Mouse (Mus musculus) Patski (cell line): Measurements from ENCODE around the gene Ncoa3. TPM values are rescaled to one million over a fixed set of nuclear protein-coding genes. Genes with fewer than 3 reads are reported as not detected.

ENCODE experiments used
- ATAC-seq: fragments of 100-300 bp; one replicate; pipeline ENCODE4 v1.8.0; 2021
- CTCF ChIA-PET: fragments of 350-600 bp; sonication (Branson Sonifier 250); formaldehyde crosslinking; loops from one replicate; lab custom pipeline; 2022; ENCODE audit warnings: inconsistent platforms; lab: Charles Lee
- POLR2A ChIA-PET: fragments of 350-600 bp; sonication (Branson Sonifier 250); formaldehyde crosslinking; loops from one replicate; lab custom pipeline; 2022; ENCODE audit warnings: antibody characterized with exemption, inconsistent platforms; lab: Charles Lee
- DNase-seq: peaks from one replicate; pipeline ENCODE4 v3.0.0-alpha.2; 2011; ENCODE audit warnings: low read depth, low spot score
- H3K27me3 ChIP-seq: fragments of 371-371 bp; one replicate; pipeline ENCODE4 v1.5.1; 2021
- CTCF ChIP-seq: fragments of 100-300 bp; IDR thresholded peaks from one replicate; pipeline ENCODE4 v1.5.1; 2021
- in situ Hi-C: fragments of 300-500 bp; cut with MboI; formaldehyde crosslinking; loops from 3 replicates; pipeline ENCODE4 v1.11.1; 2018; ENCODE audit warnings: low pct_unique_long_range_greater_than_20kb, mixed read lengths
- polyA plus RNA-seq: library from polyadenylated mRNA; unstranded; gene quantifications from one replicate; pipeline ENCODE4 v1.2.3, GENCODE M21; 2021

Ncoa3 gene
- polyA plus RNA-seq, 1 experiment from 2014 or later, result 22.5 TPM

DNA sequence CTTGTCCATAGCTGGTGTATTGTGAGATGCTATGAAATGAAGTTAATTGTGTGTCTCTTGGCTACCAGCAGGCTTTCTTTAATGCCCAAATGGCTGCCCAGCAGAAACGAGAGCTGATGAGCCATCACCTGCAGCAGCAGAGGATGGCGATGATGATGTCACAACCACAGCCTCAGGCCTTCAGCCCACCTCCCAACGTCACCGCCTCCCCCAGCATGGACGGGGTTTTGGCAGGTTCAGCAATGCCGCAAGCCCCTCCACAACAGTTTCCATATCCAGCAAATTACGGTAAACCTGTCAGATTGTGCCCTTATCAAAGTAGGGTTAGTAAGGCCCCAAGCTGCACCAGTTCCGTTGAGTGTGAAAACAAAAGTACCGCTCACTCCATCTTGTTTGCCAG lies 75.8 kb downstream of the Ncoa3 start:
- ChIA-PET CTCF (no interaction called here), POLR2A (no interaction called here)
- TF ChIP-seq CTCF, result no peak
- in situ Hi-C loops, result no loop called here
- no peak for DNase-seq
- H3K27me3 ChIP-seq, result no peaks in the 10 kb centered on the region
- no peak for ATAC-seq

DNA sequence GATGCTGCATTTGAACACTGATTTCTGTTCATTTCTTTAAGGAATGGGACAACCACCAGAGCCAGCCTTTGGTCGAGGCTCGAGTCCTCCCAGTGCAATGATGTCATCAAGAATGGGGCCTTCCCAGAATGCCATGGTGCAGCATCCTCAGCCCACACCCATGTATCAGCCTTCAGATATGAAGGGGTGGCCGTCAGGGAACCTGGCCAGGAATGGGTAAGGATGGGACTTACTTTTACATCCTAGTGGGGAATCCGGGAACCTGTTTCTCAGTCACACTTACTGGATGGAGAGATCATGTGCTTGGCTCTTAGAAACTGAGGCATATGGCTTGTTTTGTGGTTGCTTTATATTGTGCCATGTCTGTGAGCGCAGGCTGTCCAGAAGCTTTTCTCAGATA lies 76.7 kb downstream of the Ncoa3 start:
- no peak for DNase-seq
- TF ChIP-seq CTCF, result no peak
- no peaks in the 10 kb centered on the region for H3K27me3 ChIP-seq
- ChIA-PET CTCF (interaction anchor here (0.7 kb wide), 1 partner anchor 8 kb away, joined by 3 read pairs; no protein-coding TSS in a partner anchor), POLR2A (no interaction called here)
- ATAC-seq, result no peak
- in situ Hi-C loops, result no loop called here

DNA sequence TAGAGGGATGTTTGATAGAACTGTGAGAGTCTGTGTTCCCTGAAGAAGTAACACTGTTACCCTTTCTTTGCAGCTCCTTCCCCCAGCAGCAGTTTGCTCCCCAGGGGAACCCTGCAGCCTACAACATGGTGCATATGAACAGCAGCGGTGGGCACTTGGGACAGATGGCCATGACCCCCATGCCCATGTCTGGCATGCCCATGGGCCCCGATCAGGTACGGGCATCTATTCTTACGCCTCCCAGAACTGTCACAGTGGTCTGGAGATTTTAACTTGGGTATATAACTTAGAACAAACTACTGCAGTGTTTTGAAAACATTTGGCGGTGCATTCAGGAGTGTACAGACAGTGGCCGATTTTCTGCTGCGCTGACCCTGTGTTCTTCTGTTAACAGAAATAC lies 77.3 kb downstream of the Ncoa3 start:
- no peak for TF ChIP-seq CTCF
- H3K27me3 ChIP-seq, result no peaks in the 10 kb centered on the region
- DNase-seq (no peak), ATAC-seq (no peak)
- CTCF ChIA-PET, result interaction anchor here (0.7 kb wide), 1 partner anchor 9 kb away, joined by 3 read pairs; no protein-coding TSS in a partner anchor
- POLR2A ChIA-PET, result no interaction called here
- in situ Hi-C loops, result no loop called here

DNA sequence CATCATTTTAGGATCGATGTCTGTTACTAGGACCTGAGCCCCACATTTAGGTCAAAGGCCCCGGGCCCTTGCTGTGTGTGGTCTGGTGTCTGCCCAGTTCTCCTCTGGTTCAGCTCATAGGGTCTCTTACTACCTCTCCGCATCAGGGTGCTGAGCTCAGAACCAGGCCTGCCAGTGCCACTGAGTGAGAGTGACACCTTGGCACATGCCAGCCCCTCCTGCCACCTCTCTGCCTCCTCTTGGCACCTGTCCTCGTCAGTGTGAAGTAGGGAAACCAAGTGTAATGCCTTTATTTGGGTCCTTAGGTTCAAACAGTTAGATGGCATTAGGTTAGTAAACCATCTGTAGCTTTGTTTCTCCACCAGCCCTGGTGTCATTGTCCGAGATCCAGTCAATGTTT lies 79.0 kb downstream of the Ncoa3 start:
- ATAC-seq (no peak), DNase-seq (no peak)
- ChIA-PET POLR2A (no interaction called here), CTCF (interaction anchor here (1.2 kb wide), 1 partner anchor 20 kb away, joined by 4 read pairs; no protein-coding TSS in a partner anchor)
- in situ Hi-C loops, result no loop called here
- H3K27me3 ChIP-seq, result no peaks in the 10 kb centered on the region
- no peak for TF ChIP-seq CTCF

DNA sequence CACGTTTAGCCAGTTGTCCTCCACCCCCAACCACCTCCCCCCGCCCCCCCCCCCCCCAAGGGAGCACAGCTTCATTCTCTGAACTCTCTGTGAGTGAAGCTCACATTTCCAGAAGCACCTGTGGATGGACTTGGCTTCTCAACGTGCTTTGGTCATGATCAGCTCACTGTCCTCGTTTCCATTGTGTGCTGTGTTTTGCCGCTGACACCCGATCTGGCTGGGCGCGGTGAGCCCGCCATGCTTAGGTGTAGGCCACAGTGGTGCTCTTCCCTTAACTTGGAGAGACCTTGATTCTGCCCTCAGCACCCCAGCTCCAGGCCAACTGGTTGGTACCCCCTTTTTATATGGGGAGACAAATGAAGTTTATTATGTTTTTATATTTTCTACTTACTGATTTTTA lies 79.5 kb downstream of the Ncoa3 start:
- ATAC-seq (no peak), DNase-seq (no peak)
- TF ChIP-seq CTCF, result no peak
- in situ Hi-C loops, result no loop called here
- H3K27me3 ChIP-seq, result no peaks in the 10 kb centered on the region
- ChIA-PET CTCF (interaction anchor here (1.2 kb wide), 1 partner anchor 21 kb away, joined by 4 read pairs; no protein-coding TSS in a partner anchor), POLR2A (no interaction called here)

DNA sequence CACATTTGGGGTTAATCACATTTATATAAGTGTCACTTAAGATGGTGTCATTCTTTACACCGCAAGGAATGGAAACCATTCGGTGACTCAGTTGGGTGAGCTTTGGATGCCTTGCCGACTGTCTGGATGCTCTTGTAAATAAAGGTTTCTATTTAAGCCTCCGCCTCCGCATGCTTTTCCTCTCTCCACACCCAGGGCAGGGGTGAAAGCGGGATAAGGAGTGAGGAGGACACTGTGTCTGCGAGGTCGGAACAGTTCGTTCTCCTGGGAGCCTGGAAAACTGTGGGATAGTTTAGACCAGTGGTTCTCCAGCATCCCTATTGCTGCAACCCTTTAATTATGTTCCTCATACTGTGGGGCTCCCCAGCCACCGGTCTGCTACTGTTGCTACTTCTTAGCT lies 80.6 kb downstream of the Ncoa3 start:
- CTCF ChIA-PET, result interaction anchor here (0.7 to 1.2 kb wide), 2 partner anchors 9 kb away, joined by 3 to 4 read pairs; no protein-coding TSS in a partner anchor
- DNase-seq (no peak), ATAC-seq (no peak)
- no peaks in the 10 kb centered on the region for H3K27me3 ChIP-seq
- POLR2A ChIA-PET, result interaction anchor here (0.7 kb wide), 1 partner anchor 273 kb away, joined by 3 read pairs; no protein-coding TSS in a partner anchor
- in situ Hi-C loops, result no loop called here
- no peak for TF ChIP-seq CTCF

DNA sequence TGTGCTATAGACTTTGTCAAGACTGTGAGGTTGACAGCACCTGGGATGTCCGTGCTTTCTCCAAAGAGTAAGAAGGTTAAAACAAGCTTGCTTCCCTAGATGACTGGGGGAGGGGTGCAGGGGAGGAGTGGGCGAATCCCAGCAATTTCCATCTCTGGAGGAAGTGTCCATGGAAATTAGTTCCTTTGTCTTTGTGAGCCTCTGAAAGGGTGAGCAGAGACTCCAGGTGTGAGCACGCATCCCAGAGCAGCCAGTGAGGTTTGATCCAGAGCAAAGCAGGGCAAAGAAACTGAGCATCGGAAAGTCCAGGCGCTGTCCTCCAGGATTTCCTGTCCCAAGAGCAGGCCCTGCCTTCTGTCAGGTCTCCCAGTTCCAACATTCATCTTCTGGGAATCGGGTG lies 81.9 kb downstream of the Ncoa3 start:
- in situ Hi-C loops, result no loop called here
- no peak for TF ChIP-seq CTCF
- ChIA-PET CTCF (interaction anchor here (1.2 kb wide), 1 partner anchor 10 kb away, joined by 4 read pairs; no protein-coding TSS in a partner anchor), POLR2A (no interaction called here)
- H3K27me3 ChIP-seq, result no peaks in the 10 kb centered on the region
- ATAC-seq (no peak), DNase-seq (no peak)

DNA sequence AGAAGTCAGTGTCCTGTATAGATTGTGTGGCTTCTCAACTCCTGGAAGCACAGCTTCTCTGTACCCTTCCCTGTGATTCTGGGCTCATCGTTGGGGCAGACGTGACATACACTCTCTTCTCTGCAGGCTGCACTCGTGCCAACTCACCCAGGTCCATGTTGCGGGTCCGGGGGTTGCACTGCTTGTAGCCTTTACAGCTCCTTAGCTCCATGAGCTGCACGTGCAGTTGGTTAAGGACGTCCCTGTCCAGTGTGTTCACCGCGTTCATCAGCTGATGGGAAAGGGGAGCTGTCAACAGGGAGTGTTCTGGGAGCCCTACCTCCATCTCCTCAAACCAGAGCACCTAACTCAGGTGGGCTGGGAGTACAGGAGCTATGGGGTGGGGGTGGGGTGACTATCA lies 84.9 kb downstream of the Ncoa3 start:
- ChIA-PET CTCF (interaction anchor here (1.8 kb wide), 1 partner anchor 12 kb away, joined by 4 read pairs; no protein-coding TSS in a partner anchor), POLR2A (no interaction called here)
- no peaks in the 10 kb centered on the region for H3K27me3 ChIP-seq
- TF ChIP-seq CTCF, result no peak
- no peak for ATAC-seq
- in situ Hi-C loops, result no loop called here
- no peak for DNase-seq

DNA sequence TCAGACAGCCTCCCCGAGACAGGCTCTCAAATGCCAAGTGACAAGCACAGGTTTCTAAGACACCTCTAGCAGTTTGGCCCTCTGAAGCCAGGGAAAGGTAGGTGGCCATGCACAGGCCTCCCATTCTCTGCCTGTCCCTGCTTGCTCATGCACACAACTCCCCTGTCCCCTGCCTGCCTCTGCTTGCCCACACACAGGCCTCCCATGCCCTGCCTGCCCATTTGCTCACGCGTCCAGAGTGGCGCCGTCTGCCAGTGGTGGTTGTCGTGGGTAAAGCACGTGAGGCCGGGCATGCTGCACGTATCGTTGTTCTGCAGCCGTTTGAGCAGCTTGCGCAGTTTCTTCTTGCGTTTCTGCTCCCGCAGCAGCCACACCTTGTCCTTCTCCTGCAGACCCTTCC lies 86.8 kb downstream of the Ncoa3 start:
- TF ChIP-seq CTCF, result no peak
- ChIA-PET CTCF (no interaction called here), POLR2A (no interaction called here)
- no peak for DNase-seq
- no peaks in the 10 kb centered on the region for H3K27me3 ChIP-seq
- in situ Hi-C loops, result no loop called here
- ATAC-seq, result no peak

DNA sequence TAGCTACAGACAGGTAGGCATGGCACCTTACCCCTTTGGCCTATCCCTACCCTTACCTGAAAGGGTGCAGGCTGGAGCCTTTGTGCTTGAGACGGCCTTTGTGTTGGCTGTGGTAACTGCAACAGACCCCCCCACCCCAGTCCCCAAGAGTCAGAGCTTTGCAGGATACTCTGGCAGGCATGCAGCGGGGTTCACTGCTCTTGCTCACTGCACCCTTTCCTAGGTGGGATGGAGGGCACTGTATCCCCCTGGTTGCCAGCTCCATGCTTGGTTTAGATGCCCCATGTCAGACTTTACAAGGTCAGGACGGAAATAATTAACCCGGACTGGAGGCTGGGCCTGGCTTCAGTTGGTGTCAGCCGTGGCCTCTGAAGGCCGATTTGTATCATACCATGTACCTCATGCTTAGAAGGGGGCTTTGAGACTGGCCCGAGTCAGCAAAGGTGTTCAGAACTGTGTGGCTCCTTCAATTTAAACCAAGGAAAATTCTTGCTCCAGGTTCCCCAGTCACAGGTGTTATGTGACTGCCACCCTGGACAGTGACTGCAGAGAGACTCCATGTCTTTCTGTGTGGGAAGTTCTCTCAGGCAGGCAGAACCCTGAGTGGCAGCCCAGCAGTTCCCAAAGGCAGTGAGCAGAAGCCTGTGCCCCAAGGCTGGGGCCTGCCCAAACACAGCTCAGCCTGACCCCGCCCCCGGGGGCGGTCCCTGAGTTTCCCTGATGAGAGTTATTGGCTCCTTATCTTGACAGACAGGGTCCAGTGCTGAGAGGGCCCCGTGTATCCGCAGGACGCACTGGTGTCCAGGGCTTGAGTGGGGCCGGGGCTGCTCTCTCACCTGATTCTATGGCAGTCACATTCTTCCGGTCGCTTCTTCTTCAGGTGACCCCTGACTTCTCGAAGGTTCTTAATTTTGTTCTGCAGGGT lies 87.8 kb downstream of the Ncoa3 start:
- H3K27me3 ChIP-seq, result no peaks in the 10 kb centered on the region
- in situ Hi-C loops, result no loop called here
- ATAC-seq (peak; percentile 18), DNase-seq (no peak)
- CTCF ChIA-PET, result no interaction called here
- POLR2A ChIA-PET, result no interaction called here
- no peak for TF ChIP-seq CTCF
